Mouse (Mus musculus): ENCODE measurements at regions not wholly inside any gene's neighbourhood (a gene's known extent, or its start where the extent isn't known, plus 50 kb on each side); places are given as distances from the start of the nearest gene placed in this dataset.

DNA sequence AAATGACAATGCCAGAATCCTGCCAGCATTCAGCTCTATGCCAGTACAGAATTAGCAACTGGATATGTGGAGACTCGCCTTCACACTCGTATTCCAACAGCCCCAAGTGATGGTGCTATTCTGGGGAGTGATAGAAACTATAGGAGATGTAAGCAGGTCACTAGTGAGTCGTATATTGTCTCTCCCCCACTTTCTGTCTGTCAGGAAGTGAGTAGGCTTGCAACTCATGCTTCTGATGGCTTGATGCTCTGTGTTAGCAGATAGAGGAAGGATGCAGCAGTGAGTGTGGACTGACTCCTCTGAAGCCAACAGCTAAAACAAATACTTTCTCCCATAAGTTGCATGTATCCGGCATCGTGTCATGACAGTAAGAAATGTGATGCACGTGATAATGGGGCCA lies 52.0 kb upstream of the 4933409G03Rik start:
- peak in 1 of 2 experiments; percentile 2 for DNase-seq

DNA sequence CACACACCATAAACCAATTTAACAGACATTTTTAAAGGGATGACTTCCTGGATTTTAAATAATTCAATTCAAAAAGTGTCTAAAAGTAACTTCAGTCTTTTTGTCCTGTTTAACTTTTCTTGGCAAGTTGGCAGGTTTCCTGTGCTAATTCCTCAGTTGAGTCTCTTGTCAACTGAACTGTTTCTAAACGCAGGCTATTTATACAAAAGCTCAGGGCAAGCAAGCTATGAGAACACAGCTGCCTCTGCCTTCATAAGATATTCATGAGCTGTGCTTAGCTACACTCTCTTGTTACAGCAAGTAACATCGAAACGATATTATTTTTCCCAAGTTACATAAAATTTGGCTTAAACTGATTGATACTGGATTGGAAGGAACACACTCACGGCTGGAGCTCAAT lies 51.1 kb upstream of the 4933409G03Rik start:
- DNase-seq: no peak
